Mouse (Mus musculus) lung, embryonic 14.5 days (tissue): ENCODE measurements around the gene Dlg3. TPM values are rescaled to one million over a fixed set of nuclear protein-coding genes. Genes with fewer than 3 reads are reported as not detected.

Experiments used
- ATAC-seq: fragments of 200-750 bp; cut with Nextera tagmentation; 2 replicates; pipeline ENCODE4 v1.8.0; 2017; ENCODE audit warnings: mild to moderate bottlenecking, moderate TSS enrichment, moderate library complexity; ENCODE audit not compliant: insufficient read depth
- DNase-seq: peaks from one replicate; pipeline ENCODE4 v3.0.0-alpha.2; 2015
- H3K27ac ChIP-seq: fragments of 300-500 bp; sonication (generic); 2 replicates; pipeline ENCODE4 v1.5.1; 2014; ENCODE audit warnings: low read depth, mild to moderate bottlenecking, moderate library complexity
- H3K27me3 ChIP-seq: fragments of 300-500 bp; sonication (generic); 2 replicates; pipeline ENCODE4 v1.6.1; 2014; ENCODE audit warnings: low read length, control low read depth; ENCODE audit not compliant: insufficient read depth
- H3K36me3 ChIP-seq: fragments of 300-500 bp; sonication (generic); 2 replicates; pipeline ENCODE4 v1.6.1; 2014; ENCODE audit warnings: control low read depth; ENCODE audit not compliant: insufficient read depth
- H3K4me1 ChIP-seq: fragments of 300-500 bp; sonication (generic); 2 replicates; pipeline ENCODE4 v1.6.1; 2014; ENCODE audit warnings: antibody characterized with exemption, control low read depth; ENCODE audit not compliant: insufficient read depth
- H3K4me2 ChIP-seq: fragments of 300-500 bp; sonication (generic); 2 replicates; pipeline ENCODE4 v1.6.1; 2014; ENCODE audit warnings: mild to moderate bottlenecking
- H3K4me3 ChIP-seq: fragments of 300-500 bp; sonication (generic); 2 replicates; pipeline ENCODE4 v1.5.1; 2014; ENCODE audit warnings: low read depth, low read length
- H3K9ac ChIP-seq: fragments of 300-500 bp; sonication (generic); 2 replicates; pipeline ENCODE4 v1.6.1; 2014
- H3K9me3 ChIP-seq: fragments of 300-500 bp; sonication (generic); 2 replicates; pipeline ENCODE4 v1.6.1; 2016; ENCODE audit warnings: low read depth, low read length, control low read depth
- CTCF ChIP-seq: IDR thresholded peaks from 2 replicates; pipeline ENCODE4 v1.5.1; 2016; ENCODE audit warnings: antibody characterized with exemption, low read depth
- whole genome bisulfite sequencing: fragments of 180-500 bp; shearing (Covaris S2); extraction: QIAGEN DNeasy Blood & Tissue Kit; methylation state at CpG from one replicate; pipeline ENCODE4 v1.1.7; 2014; 5-methylcytosine and 5-hydroxymethylcytosine counted together
- polyA plus RNA-seq: library from polyadenylated mRNA; unstranded; fragments of >200 nt; fragmentation: Nextera tagmentation; extraction: Ambion mirVana; gene quantifications from 2 replicates; pipeline ENCODE4 v1.2.1, GENCODE M21; 2014

The Dlg3 gene
- polyA plus RNA-seq, 1 experiment from 2014 or later: 4.2 TPM

- Histone ChIP-seq H3K4me1 (no peaks in the 10 kb centered on the region), H3K27me3 (no peaks in the 10 kb centered on the region), H3K36me3 (peaks cover 11% of the 10 kb centered on the region; the same call in 1 of the 2 replicates), H3K4me3 (no peak overlapping the region), H3K9me3 (no peaks in the 10 kb centered on the region), H3K4me2 (no peak overlapping the region), H3K27ac (no peak overlapping the region), H3K9ac (no peak overlapping the region)
- WGBS: 82% methylated on average over 9 of the region's 9 CpGs
- ATAC-seq: no peak
- TF ChIP-seq CTCF: no peak
- DNase-seq: no peak
Observed at GRCm38 (mm10) chrX:100818681-100819080, 51.2 kb downstream of the Dlg3 start.

- DNase-seq (no peak), ATAC-seq (no peak)
- H3K4me2 ChIP-seq: no peak overlapping the region
- no peak for TF ChIP-seq CTCF
- WGBS: 47% methylated on average over 1 of the region's 1 CpGs
- no peak overlapping the region for H3K9ac ChIP-seq
- peaks cover 4% of the 10 kb centered on the region; the same call in 1 of the 2 replicates for H3K36me3 ChIP-seq
- no peak overlapping the region for H3K27ac ChIP-seq
- no peaks in the 10 kb centered on the region for H3K4me1 ChIP-seq
- H3K9me3 ChIP-seq: no peaks in the 10 kb centered on the region
- H3K27me3 ChIP-seq: no peaks in the 10 kb centered on the region
- H3K4me3 ChIP-seq: no peak overlapping the region
Observed at GRCm38 (mm10) chrX:100821149-100821548, 53.6 kb downstream of the Dlg3 start.

- WGBS: 64% methylated on average over 1 of the region's 1 CpGs
Observed at GRCm38 (mm10) chrX:100825557-100825956, 58.0 kb downstream of the Dlg3 start.

GRCm38 (mm10) chrX:100832806-100833205 is 65.3 kb downstream of the Dlg3 start:
- TF ChIP-seq CTCF: no peak
- Histone ChIP-seq H3K9me3 (no peaks in the 10 kb centered on the region), H3K4me3 (no peak overlapping the region), H3K9ac (no peak overlapping the region), H3K27ac (no peak overlapping the region), H3K4me1 (no peaks in the 10 kb centered on the region), H3K4me2 (no peak overlapping the region), H3K36me3 (no peaks in the 10 kb centered on the region), H3K27me3 (no peaks in the 10 kb centered on the region)
- DNase-seq: no peak
- ATAC-seq: no peak
- 74% methylated on average over 2 of the region's 2 CpGs for WGBS

More at GRCm38 (mm10) chrX:100825557-100825956, 58.0 kb downstream of the Dlg3 start:
- H3K4me3 ChIP-seq: no peak overlapping the region
- no peak overlapping the region for H3K27ac ChIP-seq
- no peak overlapping the region for H3K9ac ChIP-seq
- no peak for DNase-seq
- no peaks in the 10 kb centered on the region for H3K4me1 ChIP-seq
- no peak overlapping the region for H3K4me2 ChIP-seq
- TF ChIP-seq CTCF: no peak
- no peaks in the 10 kb centered on the region for H3K27me3 ChIP-seq
- H3K36me3 ChIP-seq: no peaks in the 10 kb centered on the region
- H3K9me3 ChIP-seq: no peaks in the 10 kb centered on the region
- no peak for ATAC-seq

- H3K27me3 ChIP-seq: no peaks in the 10 kb centered on the region
- H3K27ac ChIP-seq: no peak overlapping the region
- no peak overlapping the region for H3K9ac ChIP-seq
- no peak for DNase-seq
- ATAC-seq: no peak
- no peak overlapping the region for H3K4me2 ChIP-seq
- H3K36me3 ChIP-seq: no peaks in the 10 kb centered on the region
- H3K9me3 ChIP-seq: no peaks in the 10 kb centered on the region
- no peak for TF ChIP-seq CTCF
- no peak overlapping the region for H3K4me3 ChIP-seq
- H3K4me1 ChIP-seq: no peaks in the 10 kb centered on the region
Observed at GRCm38 (mm10) chrX:100839211-100839610, 71.7 kb downstream of the Dlg3 start.

Other genes starting within 250 kb of the Dlg3 start
- not detected in 2 replicates for gene Dgat2l6, start 242.9 kb upstream of the Dlg3 start, polyA plus RNA-seq
- not detected in 2 replicates for gene Awat1, start 195.5 kb upstream of the Dlg3 start, polyA plus RNA-seq
- not detected in 2 replicates for gene P2ry4, start 172.9 kb upstream of the Dlg3 start, polyA plus RNA-seq
- gene Arr3, start 162.2 kb upstream of the Dlg3 start, polyA plus RNA-seq: not detected in 2 replicates
- gene Kif4, start 142.0 kb upstream of the Dlg3 start, polyA plus RNA-seq: 41.5 and 45.0 TPM in 2 replicates
- gene Pdzd11, start 141.2 kb upstream of the Dlg3 start, polyA plus RNA-seq: 100 and 105 TPM in 2 replicates
- 0.20 and 0.30 TPM in 2 replicates for gene Gdpd2, start 37.8 kb upstream of the Dlg3 start, polyA plus RNA-seq